Mouse (Mus musculus): Measurements from ENCODE around the gene Ptprcap.
A peak's percentile ranks its signal among the peaks of the same experiment; 100 is the strongest.

The Ptprcap gene

GRCm38 (mm10) chr19:4166678-4167476 lies 13.5 kb downstream of the Ptprcap start:
- no peak for DNase-seq (ENCODE audit: low spot score in 2 of 2)

GRCm38 (mm10) chr19:4169378-4169784 lies 16.0 kb downstream of the Ptprcap start:
- peak; percentile 98 to 100 for DNase-seq (ENCODE audit: low spot score in 2 of 2)

DNA sequence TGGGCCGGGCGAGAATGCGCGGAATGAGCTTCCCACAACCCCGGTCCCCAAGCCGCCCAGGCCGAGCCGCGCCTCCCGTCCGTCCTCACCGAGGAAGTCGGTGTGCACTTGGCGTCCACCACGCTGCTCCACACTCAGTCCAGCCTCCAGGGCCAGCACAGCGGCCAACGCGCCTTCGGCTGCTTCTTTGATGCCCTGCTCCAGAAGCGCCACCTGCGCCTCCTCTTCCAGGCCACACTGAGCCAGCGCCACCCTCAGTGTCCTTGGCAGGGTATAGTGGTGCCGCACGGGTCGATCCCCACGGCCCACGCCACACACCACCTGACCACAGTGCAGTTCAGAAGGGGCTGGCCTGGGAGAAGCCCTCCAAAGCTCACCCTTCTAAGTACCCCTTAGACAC lies 16.4 kb downstream of the Ptprcap start:
- DNase-seq (ENCODE audit: low spot score in 2 of 2): no peak

GRCm38 (mm10) chr19:4170723-4171392 lies 17.5 kb downstream of the Ptprcap start:
- DNase-seq (ENCODE audit: low spot score in 2 of 2): no peak

DNA sequence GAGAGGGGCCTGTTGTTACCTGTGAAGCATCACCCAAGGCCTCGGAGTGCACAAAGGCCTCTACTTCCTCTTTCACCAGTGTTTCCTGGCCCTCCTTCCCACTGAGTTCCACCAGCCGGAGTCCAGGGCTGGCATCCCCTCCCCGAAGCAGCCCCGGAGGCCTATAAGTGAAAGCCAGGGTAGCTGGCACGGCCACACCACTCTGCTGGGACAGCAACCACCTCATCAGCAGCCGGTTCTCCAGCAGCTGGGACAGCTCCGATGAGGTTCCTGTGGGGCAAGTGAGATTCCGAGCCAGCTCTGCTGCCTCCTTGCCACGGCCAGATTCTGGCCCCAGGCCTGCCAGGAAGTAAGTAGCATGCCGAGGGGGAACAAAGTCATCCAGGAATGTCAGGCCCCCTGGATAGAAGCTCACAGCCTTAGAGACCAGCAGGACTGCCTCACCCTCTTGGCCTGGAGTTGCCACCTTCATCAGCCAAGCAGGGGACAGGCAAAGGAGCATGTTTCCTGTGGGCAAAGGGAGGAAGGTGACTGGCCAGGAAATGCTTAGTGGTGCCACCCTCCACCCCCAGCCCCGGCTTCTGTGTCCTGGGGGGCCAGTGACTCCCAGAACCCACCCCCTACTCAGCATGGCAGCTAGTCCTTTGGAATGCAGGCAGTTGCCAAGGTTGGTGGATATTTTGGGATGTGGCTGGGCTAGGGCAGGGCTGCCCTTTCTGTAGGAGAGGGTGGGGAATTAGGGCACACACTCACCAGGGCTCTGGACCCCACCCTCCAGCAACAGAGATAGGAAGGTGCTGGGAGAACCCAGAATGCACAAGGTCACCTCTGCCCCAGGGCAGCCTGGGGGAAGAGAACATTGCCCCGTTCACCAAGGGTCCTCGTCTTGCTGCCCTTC lies 18.2 kb downstream of the Ptprcap start:
- DNase-seq (ENCODE audit: low spot score in 2 of 2): no peak

- no peak for DNase-seq (ENCODE audit: low spot score in 2 of 2)
These were observed 19.5 kb downstream of the Ptprcap start for GRCm38 (mm10) chr19:4172925-4173324.

DNA sequence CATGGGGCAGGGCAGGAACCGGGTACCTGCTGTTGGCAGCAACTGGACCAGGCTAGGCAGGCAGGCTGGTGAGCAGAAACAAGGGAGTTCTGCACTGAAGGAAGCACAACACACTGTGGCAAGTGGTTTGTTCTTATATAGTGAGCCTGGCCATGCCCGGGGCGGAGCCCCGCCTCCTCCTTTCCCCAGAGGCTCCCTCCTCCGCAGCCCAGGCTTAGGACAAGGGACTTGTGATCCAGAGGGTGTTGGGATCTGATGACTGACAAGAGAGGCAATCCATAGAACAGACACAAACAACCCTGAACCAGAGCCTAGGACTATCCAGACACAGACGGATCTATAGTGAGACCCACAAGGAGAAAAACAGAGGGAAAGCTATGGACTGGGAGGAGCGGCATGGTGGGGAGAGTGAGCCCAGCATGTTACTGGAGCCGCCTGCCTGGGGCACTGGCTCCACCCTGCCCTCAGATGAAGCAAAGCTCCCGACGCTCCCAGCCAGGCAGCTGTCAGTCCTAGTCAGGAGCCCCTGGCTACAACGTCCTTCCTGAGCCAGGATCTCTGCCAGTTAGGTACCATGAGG lies 22.1 kb downstream of the Ptprcap start, which contains the start of gene Carns1:
Gene Carns1, minus strand, starts transcription at position 112 of the 580 bp plus-strand sequence.
- peak in 1 of 2 experiments; percentile 53 for DNase-seq (ENCODE audit: low spot score in 2 of 2)

- no peak for DNase-seq (ENCODE audit: low spot score in 2 of 2)
These were observed 27.0 kb downstream of the Ptprcap start for GRCm38 (mm10) chr19:4180411-4180810.

- DNase-seq (ENCODE audit: low spot score in 2 of 2): peak in 1 of 2 experiments; percentile 83
These were observed 28.5 kb downstream of the Ptprcap start for GRCm38 (mm10) chr19:4181892-4182291.

- no peak for DNase-seq (ENCODE audit: low spot score in 2 of 2)
These were observed 30.3 kb downstream of the Ptprcap start for GRCm38 (mm10) chr19:4183689-4184088.

DNA sequence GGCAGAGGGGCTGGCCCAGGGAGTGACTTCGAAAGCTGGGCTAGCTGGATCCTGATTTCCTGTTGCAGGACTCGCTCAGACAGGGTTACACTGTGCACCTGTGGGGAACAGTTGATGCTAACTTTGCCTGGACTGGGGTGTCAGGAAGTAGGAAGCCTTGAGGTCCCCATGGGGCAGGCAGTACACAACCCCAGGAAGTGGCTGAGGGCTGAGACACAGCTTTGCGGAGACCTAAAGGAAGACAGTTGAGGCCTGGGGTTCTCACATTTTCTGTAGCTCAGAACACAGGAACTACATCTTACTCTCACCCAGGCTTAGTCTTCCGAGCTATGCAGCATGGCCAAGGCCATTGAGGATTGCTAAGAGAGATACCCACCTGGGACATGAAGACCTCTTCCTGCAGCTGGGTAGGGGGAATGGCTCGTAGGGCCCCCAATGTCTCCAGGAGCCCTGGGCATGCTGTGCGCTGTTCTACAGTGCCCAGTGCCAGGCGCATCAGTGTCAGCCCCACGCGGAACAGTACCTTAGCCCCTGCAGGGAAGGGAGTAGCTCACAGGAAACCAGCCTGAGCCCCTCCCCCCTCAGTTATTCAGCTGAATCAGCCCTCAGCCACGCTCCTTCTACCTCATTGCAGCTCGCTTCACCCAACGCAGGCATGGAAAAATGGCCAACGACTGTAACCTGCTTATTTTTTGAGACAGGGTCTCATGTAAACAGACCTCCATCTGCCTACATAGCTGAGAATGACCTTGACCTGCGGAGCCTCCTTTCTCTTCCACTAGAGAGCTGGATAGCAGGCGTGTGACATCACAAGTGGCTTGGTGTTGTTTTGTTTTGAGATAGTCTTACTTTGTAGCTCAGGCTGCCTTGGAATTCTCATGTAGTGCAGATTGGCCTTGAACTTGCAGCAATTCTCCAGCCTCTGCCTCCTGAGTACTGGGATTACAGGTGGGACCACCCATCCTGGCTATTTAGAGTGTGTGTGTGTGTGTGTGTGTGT lies 31.9 kb downstream of the Ptprcap start:
- no peak for DNase-seq (ENCODE audit: low spot score in 2 of 2)

GRCm38 (mm10) chr19:4187303-4187702 lies 33.9 kb downstream of the Ptprcap start:
- DNase-seq (ENCODE audit: low spot score in 2 of 2): no peak

GRCm38 (mm10) chr19:4189051-4189620 lies 35.7 kb downstream of the Ptprcap start:
- DNase-seq (ENCODE audit: low spot score in 2 of 2): no peak

DNA sequence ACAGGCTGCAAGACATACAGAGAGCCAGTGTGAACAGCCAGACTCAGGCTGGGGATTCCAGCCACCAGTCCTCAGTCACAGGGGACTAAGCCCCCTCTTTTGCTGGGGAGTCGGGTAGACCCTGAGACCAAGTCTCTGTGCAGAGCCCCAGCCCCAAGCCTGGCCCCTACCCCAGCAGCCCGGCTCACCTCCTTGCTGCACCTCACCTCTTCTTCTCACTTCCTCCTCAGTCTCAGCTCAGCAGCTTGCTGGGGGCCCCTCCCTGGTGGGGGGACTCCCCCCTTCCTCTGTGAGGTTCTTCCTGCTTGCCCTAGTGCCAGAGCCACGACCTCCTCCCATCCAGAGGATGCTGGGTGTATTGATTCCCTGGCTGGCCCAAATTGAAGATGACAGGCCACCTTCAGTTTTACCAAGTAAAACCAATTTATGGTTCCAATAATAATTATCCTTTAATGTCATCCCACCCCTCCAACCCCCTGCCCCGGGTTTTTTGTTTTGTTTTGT lies 37.5 kb downstream of the Ptprcap start, which contains the start of gene Tbc1d10c:
Gene Tbc1d10c, minus strand, starts transcription at position 454 of the 504 bp plus-strand sequence.
- no peak for DNase-seq (ENCODE audit: low spot score in 2 of 2)

DNA sequence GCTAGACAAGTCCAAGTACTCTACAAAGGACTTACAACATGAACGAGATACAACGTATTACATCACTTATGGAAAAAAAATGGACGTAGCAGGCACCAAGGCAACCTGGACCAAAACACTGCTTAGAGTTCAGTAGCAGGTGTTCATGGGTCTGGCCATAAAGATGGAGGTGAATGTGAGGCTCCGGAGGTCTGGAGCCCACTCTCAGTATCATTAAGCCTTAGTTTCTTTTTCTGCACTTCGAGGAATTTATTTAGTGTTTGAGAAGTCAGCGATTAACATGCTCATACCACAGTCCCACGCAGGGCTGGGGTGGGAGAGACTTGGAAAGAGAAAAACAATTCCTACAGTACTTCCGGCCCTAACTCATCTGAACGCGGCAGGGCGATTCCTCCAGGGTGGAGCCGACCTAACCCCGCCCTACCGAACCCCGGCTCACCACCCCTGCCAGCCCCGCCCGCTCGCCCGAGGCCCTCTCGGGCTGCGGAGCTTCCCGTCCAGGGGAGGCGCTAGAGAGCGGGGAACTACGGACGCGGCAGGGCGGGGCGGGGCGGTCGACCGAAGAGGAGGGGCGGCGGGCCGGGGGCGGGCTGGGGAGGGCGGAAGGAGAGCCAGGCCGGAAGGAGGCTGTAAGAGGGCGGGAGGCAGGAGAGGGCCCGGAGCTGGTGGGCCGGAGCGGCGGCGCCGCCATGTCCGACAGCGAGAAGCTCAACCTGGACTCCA lies 38.3 kb downstream of the Ptprcap start, which contains the start of gene Ppp1ca:
Gene Ppp1ca, plus strand, starts transcription at position 538 of the 723 bp plus-strand sequence.
- DNase-seq (ENCODE audit: low spot score in 2 of 2): peak in 1 of 2 experiments; percentile 91

- DNase-seq (ENCODE audit: low spot score in 2 of 2): no peak
These were observed 39.0 kb downstream of the Ptprcap start for GRCm38 (mm10) chr19:4192251-4192985.

DNA sequence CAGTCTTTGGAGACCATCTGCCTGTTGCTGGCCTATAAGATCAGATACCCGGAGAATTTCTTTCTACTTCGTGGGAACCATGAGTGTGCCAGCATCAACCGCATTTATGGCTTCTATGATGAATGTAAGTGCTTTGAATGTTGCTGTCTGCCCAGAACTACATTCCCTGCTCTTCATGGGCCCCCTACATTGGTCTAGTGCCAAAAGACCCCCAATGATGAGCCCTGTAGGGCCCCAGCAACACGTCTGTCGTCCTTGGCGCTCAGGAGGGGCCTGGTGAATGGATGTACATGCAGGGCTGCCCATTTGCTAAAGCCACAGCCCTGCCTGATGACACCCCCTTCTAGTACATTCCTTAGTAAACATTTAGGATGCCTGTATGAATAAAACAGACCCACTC lies 39.7 kb downstream of the Ptprcap start:
- DNase-seq (ENCODE audit: low spot score in 2 of 2): no peak

Measured in left cerebral cortex, adult 9 months (tissue).